Mouse (Mus musculus) CH12.LX (cell line): ENCODE data around the gene Phb.

ENCODE experiments used
- CHD2 ChIP-seq: IDR thresholded peaks from 2 replicates; pipeline ENCODE4 v1.6.1; 2011; ENCODE audit warnings: low read length, improper control_type of control experiment
- CTCF ChIP-seq, 2 experiments: IDR thresholded peaks in 1 of 2; conservative IDR thresholded peaks in 1 of 2; 2 replicates each; pipeline ENCODE4 v1.5.1; 2011 to 2012; ENCODE audit warnings: low read depth in 2 of 2, low read length in 2 of 2, improper control_type of control experiment in 1 of 2, inconsistent platforms in 1 of 2, mild to moderate bottlenecking in 1 of 2, moderate library complexity in 1 of 2
- EP300 ChIP-seq: IDR thresholded peaks from 2 replicates; pipeline ENCODE4 v1.6.1; 2011; ENCODE audit warnings: low read length, improper control_type of control experiment
- MAX ChIP-seq: IDR thresholded peaks from 2 replicates; pipeline ENCODE4 v1.6.1; 2011; ENCODE audit warnings: low read length, improper control_type of control experiment
- MAZ ChIP-seq: IDR thresholded peaks from 2 replicates; pipeline ENCODE4 v1.6.1; 2012; ENCODE audit warnings: low read depth, mild to moderate bottlenecking, inconsistent platforms, low read length, improper control_type of control experiment, moderate library complexity
- POLR2A ChIP-seq: IDR thresholded peaks from 2 replicates; pipeline ENCODE4 v1.6.1; 2011; ENCODE audit warnings: low read depth, mild to moderate bottlenecking, improper control_type of control experiment, low read length
- TCF12 ChIP-seq: IDR thresholded peaks from 2 replicates; pipeline ENCODE4 v1.6.1; 2014; ENCODE audit warnings: low read depth, mild to moderate bottlenecking, inconsistent platforms, low read length, improper control_type of control experiment
- ZMIZ1 ChIP-seq: IDR thresholded peaks from 2 replicates; pipeline ENCODE4 v1.6.1; 2012; ENCODE audit warnings: low read depth, mild to moderate bottlenecking, inconsistent platforms, low read length, improper control_type of control experiment

DNA sequence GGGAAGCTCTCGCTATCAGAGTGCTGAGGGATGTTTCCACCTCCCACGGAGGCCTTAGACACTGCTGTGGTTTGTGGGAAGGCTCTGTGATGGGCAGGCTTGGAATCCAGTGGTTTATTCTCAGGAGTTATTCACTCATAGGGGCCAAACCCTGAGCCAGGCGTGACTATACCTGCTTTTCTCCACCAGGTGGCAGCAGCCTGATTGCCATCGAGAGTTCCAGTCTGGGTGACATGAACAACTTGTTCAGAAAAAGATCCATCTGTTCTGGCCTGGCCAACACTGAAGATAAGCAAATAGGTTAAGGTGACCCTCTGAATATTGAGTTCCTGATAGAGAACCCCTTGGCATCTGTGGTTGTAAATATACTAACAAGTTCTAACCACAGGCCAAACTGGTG lies 19.3 kb downstream of the Phb start:
- TF ChIP-seq CTCF (conservative IDR thresholded peaks at IDR 0.05 in 1 of 2, IDR thresholded peaks at IDR 0.05 in 1 of 2; ENCODE audit: low read depth in 2 of 2, low read length in 2 of 2) (peak; percentile 98 to 99), EP300 (no peak), POLR2A (no peak), CHD2 (no peak), ZMIZ1 (no peak), TCF12 (no peak), MAX (no peak), MAZ (no peak)
